Mouse (Mus musculus): ENCODE data around the gene Slc5a8. TPM values are rescaled to one million over a fixed set of nuclear protein-coding genes. Genes with fewer than 3 reads are reported as not detected.

Slc5a8 gene
- polyA plus RNA-seq (2014; fragmentation: Nextera tagmentation; extraction: Ambion mirVana) = 1.2 and 3.7 TPM in 2 replicates

DNA sequence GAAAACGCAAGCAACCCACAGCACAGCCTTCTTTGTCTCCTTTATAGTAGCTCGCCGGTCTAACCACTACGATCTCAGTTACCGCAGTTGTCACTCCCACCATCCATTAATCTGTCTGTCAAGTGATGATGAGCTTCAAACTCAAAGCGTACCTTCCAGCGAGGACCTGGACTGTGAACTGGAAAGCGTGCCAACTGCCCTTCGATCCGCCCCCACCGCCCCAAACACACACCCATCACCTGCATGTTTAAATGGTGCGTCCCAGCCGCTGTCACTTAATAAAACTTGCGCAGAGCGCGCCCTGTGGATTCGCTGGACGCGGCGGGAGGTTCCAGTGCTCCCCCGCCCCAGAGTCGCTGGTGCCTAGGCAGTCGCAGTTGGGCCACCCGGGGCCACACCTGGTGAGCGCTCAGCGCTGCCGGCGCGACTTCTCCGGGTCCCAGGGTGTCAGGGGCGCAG, at the start of gene Slc5a8:
Gene Slc5a8, plus strand, starts transcription at position 361 of the 459 bp plus-strand sequence.
- Histone ChIP-seq H3K4me3 (ENCODE audit: low read length) (peak within 1 kb of the TSS; percentile 34), H3K36me3 (ENCODE audit: control insufficient read depth, insufficient read depth, low read length) (no peaks in the 10 kb centered on the region), H3K9ac (ENCODE audit: low read depth, low read length) (no peak within 1 kb of the TSS), H3K4me2 (replicated peaks; ENCODE audit: low read depth, low read length) (peak within 1 kb of the TSS; percentile 60), H3K4me1 (ENCODE audit: control insufficient read depth, insufficient read depth, low read length) (0 out of 2 replicates have a peak, but pooled peaks cover 3% of the 10 kb centered on the region), H3K27ac (ENCODE audit: low read depth, low read length) (no peak within 1 kb of the TSS), H3K27me3 (ENCODE audit: control insufficient read depth, insufficient read depth, low read length) (peaks cover 17% of the 10 kb centered on the region), H3K9me3 (ENCODE audit: control insufficient read depth, low read length) (no peaks in the 10 kb centered on the region)
- peak; percentile 62; the same call in 1 of the 2 replicates for ATAC-seq (ENCODE audit: low FRiP score, low TSS enrichment)
- WGBS = 1% methylated on average over 31 of the region's 31 CpGs

DNA sequence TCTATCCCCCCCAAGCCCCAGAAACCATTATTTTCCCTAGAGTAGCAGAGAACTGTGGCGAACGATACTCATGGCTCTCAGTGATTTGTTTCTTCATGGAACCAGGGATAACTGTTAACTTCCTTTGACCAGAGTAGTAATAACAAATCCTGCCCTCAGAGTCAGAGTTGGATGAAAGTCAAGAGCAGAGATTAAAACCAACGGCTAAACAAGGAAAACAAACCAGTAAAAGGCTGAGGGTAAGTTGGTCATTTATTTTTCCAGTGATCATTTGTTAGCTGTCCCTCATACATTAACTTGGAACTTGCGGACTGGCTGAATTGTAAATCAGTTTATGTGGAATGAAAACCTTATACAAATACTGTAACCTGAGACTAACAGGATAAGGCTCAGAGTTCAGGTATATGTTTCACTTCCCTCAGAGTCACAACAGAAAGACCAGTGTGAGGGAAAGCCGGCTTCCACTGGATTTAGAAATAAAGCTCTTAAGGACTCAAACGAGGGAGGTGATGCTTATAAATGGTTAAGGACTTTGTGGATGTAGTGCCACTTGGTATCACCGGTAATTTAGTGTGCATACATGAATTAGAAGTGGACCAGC, 36.8 kb upstream of the Slc5a8 start:
- no peak overlapping the region for H3K27ac ChIP-seq (ENCODE audit: low read depth, low read length)
- no peaks in the 10 kb centered on the region for H3K36me3 ChIP-seq (ENCODE audit: control insufficient read depth, insufficient read depth, low read length)
- peak; percentile 20; the same call in 1 of the 2 replicates for ATAC-seq (ENCODE audit: low FRiP score, low TSS enrichment)

DNA sequence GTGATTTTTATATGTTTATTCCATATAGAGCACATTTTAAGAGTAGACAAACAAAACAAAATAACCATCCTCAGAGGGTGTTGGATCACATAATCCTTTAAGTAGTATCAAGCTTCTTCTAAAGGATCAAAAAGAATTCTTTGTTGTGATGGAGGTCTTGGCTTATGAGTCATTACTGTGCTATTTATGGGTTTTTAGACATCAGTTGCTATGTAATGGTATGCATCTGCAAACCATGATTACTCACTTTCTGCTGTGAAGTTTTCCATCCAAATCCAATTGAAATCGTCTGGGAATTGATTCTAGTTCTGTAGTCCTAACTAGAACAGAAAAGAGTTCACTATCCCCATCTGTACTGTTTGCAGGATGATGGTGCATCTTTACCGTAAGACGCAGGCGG, 35.8 kb upstream of the Slc5a8 start:
- no peaks in the 10 kb centered on the region for H3K4me1 ChIP-seq (ENCODE audit: control insufficient read depth, insufficient read depth, low read length)
- H3K36me3 ChIP-seq (ENCODE audit: control insufficient read depth, insufficient read depth, low read length) = no peaks in the 10 kb centered on the region
- no peak for ATAC-seq (ENCODE audit: low FRiP score, low TSS enrichment)
- WGBS = 88% methylated on average over 4 of the region's 4 CpGs
- H3K4me2 ChIP-seq (replicated peaks; ENCODE audit: low read depth, low read length) = no peak overlapping the region
- H3K4me3 ChIP-seq (ENCODE audit: low read length) = no peak overlapping the region
- H3K27me3 ChIP-seq (ENCODE audit: control insufficient read depth, insufficient read depth, low read length) = no peaks in the 10 kb centered on the region
- no peak overlapping the region for H3K9ac ChIP-seq (ENCODE audit: low read depth, low read length)
- H3K27ac ChIP-seq (ENCODE audit: low read depth, low read length) = no peak overlapping the region
- H3K9me3 ChIP-seq (ENCODE audit: control insufficient read depth, low read length) = no peaks in the 10 kb centered on the region

More for the DNA sequence above, 36.8 kb upstream of the Slc5a8 start:
- Histone ChIP-seq H3K4me3 (ENCODE audit: low read length) (no peak overlapping the region), H3K9ac (ENCODE audit: low read depth, low read length) (no peak overlapping the region), H3K27me3 (ENCODE audit: control insufficient read depth, insufficient read depth, low read length) (no peaks in the 10 kb centered on the region), H3K4me1 (ENCODE audit: control insufficient read depth, insufficient read depth, low read length) (no peaks in the 10 kb centered on the region), H3K9me3 (ENCODE audit: control insufficient read depth, low read length) (no peaks in the 10 kb centered on the region), H3K4me2 (replicated peaks; ENCODE audit: low read depth, low read length) (no peak overlapping the region)
- 34% methylated on average over 7 of the region's 7 CpGs for WGBS

DNA sequence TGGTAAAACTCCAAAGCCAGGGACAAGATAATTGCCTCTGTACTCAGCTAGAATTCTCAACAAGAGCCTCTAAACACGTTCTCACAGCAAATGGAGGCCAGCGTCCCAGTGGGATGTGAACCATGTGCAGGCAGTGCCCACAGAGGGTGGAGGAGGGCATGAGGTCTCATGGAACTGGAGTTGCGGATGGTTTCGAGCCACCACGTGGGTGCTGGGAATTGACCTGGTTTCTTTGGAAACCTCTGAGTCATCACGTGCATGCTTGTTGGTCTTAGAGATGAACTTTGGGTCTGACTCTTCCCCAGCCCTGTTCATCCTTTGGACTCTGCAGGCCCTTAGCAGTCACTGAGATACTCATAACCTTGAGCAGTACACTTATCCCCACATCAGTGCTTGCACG, 32.5 kb upstream of the Slc5a8 start:
- H3K27me3 ChIP-seq (ENCODE audit: control insufficient read depth, insufficient read depth, low read length) = no peaks in the 10 kb centered on the region
- no peak overlapping the region for H3K4me3 ChIP-seq (ENCODE audit: low read length)
- WGBS = 89% methylated on average over 7 of the region's 7 CpGs
- no peak overlapping the region for H3K27ac ChIP-seq (ENCODE audit: low read depth, low read length)
- no peak for ATAC-seq (ENCODE audit: low FRiP score, low TSS enrichment)
- no peak overlapping the region for H3K4me2 ChIP-seq (replicated peaks; ENCODE audit: low read depth, low read length)
- H3K9ac ChIP-seq (ENCODE audit: low read depth, low read length) = no peak overlapping the region
- no peaks in the 10 kb centered on the region for H3K4me1 ChIP-seq (ENCODE audit: control insufficient read depth, insufficient read depth, low read length)
- H3K36me3 ChIP-seq (ENCODE audit: control insufficient read depth, insufficient read depth, low read length) = no peaks in the 10 kb centered on the region
- H3K9me3 ChIP-seq (ENCODE audit: control insufficient read depth, low read length) = no peaks in the 10 kb centered on the region

DNA sequence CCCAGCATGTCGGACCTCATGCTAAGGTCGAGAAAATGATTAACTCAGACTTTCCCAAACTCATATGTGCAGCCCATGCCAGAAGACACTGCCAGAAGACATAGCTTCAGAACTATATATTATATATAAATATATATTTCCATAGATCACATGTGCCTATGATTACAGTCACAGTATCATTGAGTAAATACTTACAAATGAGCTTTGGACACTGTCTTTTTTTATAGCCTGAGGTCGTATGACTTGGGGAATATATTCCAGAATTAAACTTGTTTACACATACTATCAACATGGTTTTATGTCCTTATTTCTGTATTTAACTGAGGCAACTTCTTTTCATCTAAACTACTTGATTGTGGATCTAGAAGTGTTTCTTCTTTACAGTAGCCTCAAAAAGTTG, 24.9 kb upstream of the Slc5a8 start:
- ATAC-seq (ENCODE audit: low FRiP score, low TSS enrichment) = no peak
- no peaks in the 10 kb centered on the region for H3K27me3 ChIP-seq (ENCODE audit: control insufficient read depth, insufficient read depth, low read length)
- no peak overlapping the region for H3K4me3 ChIP-seq (ENCODE audit: low read length)
- no peaks in the 10 kb centered on the region for H3K4me1 ChIP-seq (ENCODE audit: control insufficient read depth, insufficient read depth, low read length)
- H3K27ac ChIP-seq (ENCODE audit: low read depth, low read length) = no peak overlapping the region
- no peak overlapping the region for H3K4me2 ChIP-seq (replicated peaks; ENCODE audit: low read depth, low read length)
- no peaks in the 10 kb centered on the region for H3K9me3 ChIP-seq (ENCODE audit: control insufficient read depth, low read length)
- no peaks in the 10 kb centered on the region for H3K36me3 ChIP-seq (ENCODE audit: control insufficient read depth, insufficient read depth, low read length)
- H3K9ac ChIP-seq (ENCODE audit: low read depth, low read length) = no peak overlapping the region
- WGBS = 62% methylated on average over 3 of the region's 3 CpGs

DNA sequence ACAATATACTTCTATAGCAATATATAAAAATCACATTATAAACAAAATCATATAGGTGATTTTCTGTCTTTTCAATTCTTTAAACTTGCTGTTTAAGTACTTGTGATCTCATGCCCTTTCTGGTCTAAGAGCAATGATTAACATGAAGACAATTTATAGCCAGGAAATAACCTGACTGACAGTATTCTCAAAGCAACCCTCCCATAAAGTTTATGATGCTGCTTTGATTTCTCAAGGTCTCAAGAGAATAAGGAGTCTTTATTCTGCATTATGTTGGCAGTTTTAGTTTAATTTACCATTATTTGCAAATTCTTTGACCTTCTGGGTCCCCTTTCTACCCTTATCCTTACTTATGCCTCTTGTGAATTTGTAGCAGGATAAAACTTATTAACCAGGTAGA, 24.4 kb upstream of the Slc5a8 start:
- Histone ChIP-seq H3K36me3 (ENCODE audit: control insufficient read depth, insufficient read depth, low read length) (no peaks in the 10 kb centered on the region), H3K27ac (ENCODE audit: low read depth, low read length) (no peak overlapping the region), H3K4me2 (replicated peaks; ENCODE audit: low read depth, low read length) (no peak overlapping the region), H3K4me3 (ENCODE audit: low read length) (no peak overlapping the region), H3K4me1 (ENCODE audit: control insufficient read depth, insufficient read depth, low read length) (no peaks in the 10 kb centered on the region), H3K9ac (ENCODE audit: low read depth, low read length) (no peak overlapping the region), H3K27me3 (ENCODE audit: control insufficient read depth, insufficient read depth, low read length) (no peaks in the 10 kb centered on the region), H3K9me3 (ENCODE audit: control insufficient read depth, low read length) (no peaks in the 10 kb centered on the region)
- ATAC-seq (ENCODE audit: low FRiP score, low TSS enrichment) = no peak

DNA sequence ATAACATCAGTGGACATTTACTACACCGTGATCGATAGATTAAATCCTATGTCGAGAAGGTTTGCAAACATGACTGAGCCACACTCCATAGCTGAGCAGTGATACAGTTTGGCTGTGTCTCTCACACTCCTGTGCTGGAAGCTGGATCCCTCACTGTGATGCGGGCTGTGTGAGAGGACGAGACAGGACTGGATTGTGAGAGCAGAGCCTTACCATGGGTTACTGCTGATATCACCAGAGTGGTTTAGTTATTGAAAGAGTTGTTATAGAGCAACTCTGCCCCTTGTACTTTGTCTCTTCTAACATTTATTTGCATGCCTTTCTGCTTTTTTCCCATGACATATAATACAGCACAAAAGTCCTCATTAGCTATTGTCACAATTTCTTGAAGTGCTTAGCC, 23.5 kb upstream of the Slc5a8 start:
- 71% methylated on average over 5 of the region's 5 CpGs for WGBS
- Histone ChIP-seq H3K27ac (ENCODE audit: low read depth, low read length) (no peak overlapping the region), H3K4me2 (replicated peaks; ENCODE audit: low read depth, low read length) (no peak overlapping the region), H3K4me1 (ENCODE audit: control insufficient read depth, insufficient read depth, low read length) (no peaks in the 10 kb centered on the region), H3K9me3 (ENCODE audit: control insufficient read depth, low read length) (no peaks in the 10 kb centered on the region), H3K9ac (ENCODE audit: low read depth, low read length) (no peak overlapping the region), H3K27me3 (ENCODE audit: control insufficient read depth, insufficient read depth, low read length) (no peaks in the 10 kb centered on the region), H3K36me3 (ENCODE audit: control insufficient read depth, insufficient read depth, low read length) (no peaks in the 10 kb centered on the region), H3K4me3 (ENCODE audit: low read length) (no peak overlapping the region)
- ATAC-seq (ENCODE audit: low FRiP score, low TSS enrichment) = no peak

DNA sequence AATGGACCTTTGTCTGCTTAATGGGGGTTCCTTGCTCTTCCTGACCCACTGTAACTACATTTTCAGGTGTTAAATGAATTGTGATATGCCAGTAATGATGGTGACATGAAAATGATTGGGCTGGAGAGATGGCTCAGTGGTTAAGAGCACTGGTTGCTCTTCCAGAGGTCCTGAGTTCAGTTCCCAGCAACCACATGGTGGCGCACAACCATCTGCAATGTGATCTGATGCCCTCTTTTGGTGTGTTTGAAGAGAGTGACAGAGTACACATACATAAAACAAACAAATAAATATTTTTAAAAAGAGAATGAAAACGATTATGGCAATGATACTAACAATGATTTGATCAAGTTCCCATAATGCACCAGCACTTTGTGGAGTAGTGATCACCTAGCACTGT, 19.8 kb upstream of the Slc5a8 start:
- WGBS = 58% methylated on average over 2 of the region's 2 CpGs
- no peak overlapping the region for H3K9ac ChIP-seq (ENCODE audit: low read depth, low read length)
- no peak overlapping the region for H3K4me2 ChIP-seq (replicated peaks; ENCODE audit: low read depth, low read length)
- no peak for ATAC-seq (ENCODE audit: low FRiP score, low TSS enrichment)
- H3K9me3 ChIP-seq (ENCODE audit: control insufficient read depth, low read length) = no peaks in the 10 kb centered on the region
- no peak overlapping the region for H3K4me3 ChIP-seq (ENCODE audit: low read length)
- H3K4me1 ChIP-seq (ENCODE audit: control insufficient read depth, insufficient read depth, low read length) = no peaks in the 10 kb centered on the region
- H3K36me3 ChIP-seq (ENCODE audit: control insufficient read depth, insufficient read depth, low read length) = no peaks in the 10 kb centered on the region
- no peak overlapping the region for H3K27ac ChIP-seq (ENCODE audit: low read depth, low read length)
- H3K27me3 ChIP-seq (ENCODE audit: control insufficient read depth, insufficient read depth, low read length) = no peaks in the 10 kb centered on the region

DNA sequence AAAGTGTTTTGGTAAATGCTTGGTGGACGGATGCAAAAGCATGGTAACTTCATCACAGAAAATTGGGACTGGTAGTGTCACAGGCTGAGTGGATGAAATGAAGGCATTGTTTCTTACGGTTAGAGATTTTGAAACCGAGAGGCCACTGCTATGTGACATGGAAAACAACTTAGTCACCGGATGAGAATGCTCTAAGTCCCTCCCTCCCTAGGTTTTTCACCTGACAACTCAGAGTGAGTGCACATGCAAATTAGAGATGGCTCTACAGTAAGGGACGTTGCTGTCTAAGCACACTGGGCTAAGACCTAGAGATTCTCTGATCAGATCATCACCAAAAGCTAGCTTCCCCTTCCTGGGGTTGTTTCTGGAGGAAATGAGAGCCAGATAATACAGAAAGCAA, 10.9 kb upstream of the Slc5a8 start:
- Histone ChIP-seq H3K4me3 (ENCODE audit: low read length) (no peak overlapping the region), H3K36me3 (ENCODE audit: control insufficient read depth, insufficient read depth, low read length) (no peaks in the 10 kb centered on the region), H3K9ac (ENCODE audit: low read depth, low read length) (no peak overlapping the region), H3K4me1 (ENCODE audit: control insufficient read depth, insufficient read depth, low read length) (no peaks in the 10 kb centered on the region), H3K9me3 (ENCODE audit: control insufficient read depth, low read length) (no peaks in the 10 kb centered on the region), H3K27ac (ENCODE audit: low read depth, low read length) (no peak overlapping the region), H3K27me3 (ENCODE audit: control insufficient read depth, insufficient read depth, low read length) (no peaks in the 10 kb centered on the region), H3K4me2 (replicated peaks; ENCODE audit: low read depth, low read length) (no peak overlapping the region)
- 75% methylated on average over 5 of the region's 5 CpGs for WGBS
- no peak for ATAC-seq (ENCODE audit: low FRiP score, low TSS enrichment)
